Mouse (Mus musculus): ENCODE results near the gene Piezo1. TPM values are rescaled to one million over a fixed set of nuclear protein-coding genes. Genes with fewer than 3 reads are reported as not detected.

The Piezo1 gene
- polyA plus RNA-seq, 1 experiment, result 96.7 TPM

- peaks cover 15% of the 10 kb centered on the region; the same call in 1 of the 2 replicates for H3K4me1 ChIP-seq (ENCODE audit: control insufficient read depth, insufficient read depth, insufficient read length)
- peak; percentile 87 to 94 for DNase-seq (ENCODE audit: low read depth in 1 of 2, low spot score in 2 of 2)
- TF ChIP-seq POLR2A (IDR thresholded peaks at IDR 0.05; ENCODE audit: low read depth, low read length), result peak; percentile 4; the same call in 1 of the 2 replicates
- TF ChIP-seq CTCF (IDR thresholded peaks at IDR 0.05; ENCODE audit: extremely low read depth, insufficient read depth, insufficient read length, insufficient replicate concordance), result no peak
- no peaks in the 10 kb centered on the region for H3K27me3 ChIP-seq (ENCODE audit: control insufficient read depth, insufficient read depth, low read length)
- H3K27ac ChIP-seq (ENCODE audit: insufficient read depth, low read length), result peak within 1 kb of the TSS; percentile 98
- H3K4me3 ChIP-seq (ENCODE audit: extremely low read depth, insufficient read depth, insufficient read length), result peak within 1 kb of the TSS; percentile 78
- under 1% methylated on average over 62 of the region's 62 CpGs for WGBS
- H3K36me3 ChIP-seq (ENCODE audit: control insufficient read depth, insufficient read depth, low read length), result peaks cover 24% of the 10 kb centered on the region
Observed at GRCm38 (mm10) chr8:122567361-122568108, 16.4 kb upstream of the Piezo1 start, which contains the start of gene Cdt1. Gene Cdt1, plus strand, starts transcription at chr8:122568015.

GRCm38 (mm10) chr8:122566766-122567165 is 15.6 kb upstream of the Piezo1 start:
- TF ChIP-seq POLR2A (IDR thresholded peaks at IDR 0.05; ENCODE audit: low read depth, low read length) (no peak), CTCF (IDR thresholded peaks at IDR 0.05; ENCODE audit: extremely low read depth, insufficient read depth, insufficient read length, insufficient replicate concordance) (no peak)
- H3K4me3 ChIP-seq (ENCODE audit: extremely low read depth, insufficient read depth, insufficient read length), result peak overlapping the region; percentile 78
- peaks cover 15% of the 10 kb centered on the region; the same call in 1 of the 2 replicates for H3K4me1 ChIP-seq (ENCODE audit: control insufficient read depth, insufficient read depth, insufficient read length)

GRCm38 (mm10) chr8:122564363-122565352 is 13.5 kb upstream of the Piezo1 start:
- DNase-seq (ENCODE audit: low read depth in 1 of 2, low spot score in 2 of 2), result no peak
- Histone ChIP-seq H3K4me1 (ENCODE audit: control insufficient read depth, insufficient read depth, insufficient read length) (peaks cover 17% of the 10 kb centered on the region; the same call in 1 of the 2 replicates), H3K4me3 (ENCODE audit: extremely low read depth, insufficient read depth, insufficient read length) (peak overlapping the region; percentile 31; the same call in 1 of the 2 replicates), H3K36me3 (ENCODE audit: control insufficient read depth, insufficient read depth, low read length) (peaks cover 2% of the 10 kb centered on the region; the same call in 1 of the 2 replicates), H3K27me3 (ENCODE audit: control insufficient read depth, insufficient read depth, low read length) (no peaks in the 10 kb centered on the region), H3K27ac (ENCODE audit: insufficient read depth, low read length) (peak overlapping the region; percentile 56)
- 67% methylated on average over 25 of the region's 25 CpGs for WGBS
- TF ChIP-seq POLR2A (IDR thresholded peaks at IDR 0.05; ENCODE audit: low read depth, low read length), result no peak
- TF ChIP-seq CTCF (IDR thresholded peaks at IDR 0.05; ENCODE audit: extremely low read depth, insufficient read depth, insufficient read length, insufficient replicate concordance), result no peak

More at GRCm38 (mm10) chr8:122566766-122567165, 15.6 kb upstream of the Piezo1 start:
- Histone ChIP-seq H3K27ac (ENCODE audit: insufficient read depth, low read length) (peak overlapping the region; percentile 86), H3K36me3 (ENCODE audit: control insufficient read depth, insufficient read depth, low read length) (peaks cover 16% of the 10 kb centered on the region), H3K27me3 (ENCODE audit: control insufficient read depth, insufficient read depth, low read length) (no peaks in the 10 kb centered on the region)
- 41% methylated on average over 6 of the region's 6 CpGs for WGBS
- no peak for DNase-seq (ENCODE audit: low read depth in 1 of 2, low spot score in 2 of 2)

- H3K27me3 ChIP-seq (ENCODE audit: control insufficient read depth, insufficient read depth, low read length), result no peaks in the 10 kb centered on the region
- peak overlapping the region; percentile 80 for H3K27ac ChIP-seq (ENCODE audit: insufficient read depth, low read length)
- TF ChIP-seq CTCF (IDR thresholded peaks at IDR 0.05; ENCODE audit: extremely low read depth, insufficient read depth, insufficient read length, insufficient replicate concordance), result no peak
- TF ChIP-seq POLR2A (IDR thresholded peaks at IDR 0.05; ENCODE audit: low read depth, low read length), result no peak
- no peak for DNase-seq (ENCODE audit: low read depth in 1 of 2, low spot score in 2 of 2)
- H3K4me1 ChIP-seq (ENCODE audit: control insufficient read depth, insufficient read depth, insufficient read length), result peaks cover 14% of the 10 kb centered on the region; the same call in 1 of the 2 replicates
- no peak overlapping the region for H3K4me3 ChIP-seq (ENCODE audit: extremely low read depth, insufficient read depth, insufficient read length)
- 22% methylated on average over 5 of the region's 5 CpGs for WGBS
- H3K36me3 ChIP-seq (ENCODE audit: control insufficient read depth, insufficient read depth, low read length), result no peaks in the 10 kb centered on the region
Observed at GRCm38 (mm10) chr8:122561199-122561598, 10.1 kb upstream of the Piezo1 start.

- peaks cover 16% of the 10 kb centered on the region; the same call in 1 of the 2 replicates for H3K4me1 ChIP-seq (ENCODE audit: control insufficient read depth, insufficient read depth, insufficient read length)
- H3K27me3 ChIP-seq (ENCODE audit: control insufficient read depth, insufficient read depth, low read length), result no peaks in the 10 kb centered on the region
- no peaks in the 10 kb centered on the region for H3K36me3 ChIP-seq (ENCODE audit: control insufficient read depth, insufficient read depth, low read length)
- no peak overlapping the region for H3K27ac ChIP-seq (ENCODE audit: insufficient read depth, low read length)
- 65% methylated on average over 12 of the region's 12 CpGs for WGBS
- no peak overlapping the region for H3K4me3 ChIP-seq (ENCODE audit: extremely low read depth, insufficient read depth, insufficient read length)
- DNase-seq (ENCODE audit: low read depth in 1 of 2, low spot score in 2 of 2), result no peak
- no peak for TF ChIP-seq POLR2A (IDR thresholded peaks at IDR 0.05; ENCODE audit: low read depth, low read length)
Observed at GRCm38 (mm10) chr8:122558671-122559349, 7.7 kb upstream of the Piezo1 start.

Data from spleen, adult 2 months (tissue).